Mouse (Mus musculus): ENCODE data around the gene Kmt5a.
A peak's percentile ranks its signal among the peaks of the same experiment; 100 is the strongest.

Kmt5a gene

GRCm38 (mm10) chr5:124445621-124446293 is 6.0 kb downstream of the Kmt5a start:
- DNase-seq (ENCODE audit: low spot score): peak; percentile 49

GRCm38 (mm10) chr5:124446301-124446881 is 6.7 kb downstream of the Kmt5a start:
- peak; percentile 67 for DNase-seq (ENCODE audit: low spot score)

- DNase-seq (ENCODE audit: low spot score): no peak
Observed at GRCm38 (mm10) chr5:124449494-124449893, 9.8 kb downstream of the Kmt5a start.

GRCm38 (mm10) chr5:124450051-124450450 is 10.3 kb downstream of the Kmt5a start:
- DNase-seq (ENCODE audit: low spot score): no peak

GRCm38 (mm10) chr5:124450641-124451340 is 11.1 kb downstream of the Kmt5a start:
- DNase-seq (ENCODE audit: low spot score): no peak

- peak; percentile 62 for DNase-seq (ENCODE audit: low spot score)
Observed at GRCm38 (mm10) chr5:124452494-124453228, 12.9 kb downstream of the Kmt5a start.

GRCm38 (mm10) chr5:124453339-124454081 is 13.8 kb downstream of the Kmt5a start:
- DNase-seq (ENCODE audit: low spot score): peak; percentile 81

GRCm38 (mm10) chr5:124454082-124454419 is 14.3 kb downstream of the Kmt5a start:
- no peak for DNase-seq (ENCODE audit: low spot score)

- DNase-seq (ENCODE audit: low spot score): no peak
Observed at GRCm38 (mm10) chr5:124456762-124457161, 17.0 kb downstream of the Kmt5a start.

GRCm38 (mm10) chr5:124460922-124461321 is 21.2 kb downstream of the Kmt5a start:
- peak; percentile 82 for DNase-seq (ENCODE audit: low spot score)

GRCm38 (mm10) chr5:124462297-124463025 is 22.7 kb downstream of the Kmt5a start:
- DNase-seq (ENCODE audit: low spot score): no peak

GRCm38 (mm10) chr5:124463462-124463861 is 23.7 kb downstream of the Kmt5a start:
- DNase-seq (ENCODE audit: low spot score): no peak

- DNase-seq (ENCODE audit: low spot score): no peak
Observed at GRCm38 (mm10) chr5:124464905-124465304, 25.2 kb downstream of the Kmt5a start.

GRCm38 (mm10) chr5:124467766-124468165 is 28.0 kb downstream of the Kmt5a start:
- DNase-seq (ENCODE audit: low spot score): no peak

GRCm38 (mm10) chr5:124468365-124468764 is 28.6 kb downstream of the Kmt5a start:
- no peak for DNase-seq (ENCODE audit: low spot score)

GRCm38 (mm10) chr5:124469486-124469885 is 29.8 kb downstream of the Kmt5a start:
- DNase-seq (ENCODE audit: low spot score): no peak

- DNase-seq (ENCODE audit: low spot score): no peak
Observed at GRCm38 (mm10) chr5:124470591-124471171, 31.0 kb downstream of the Kmt5a start.

- DNase-seq (ENCODE audit: low spot score): peak; percentile 70
Observed at GRCm38 (mm10) chr5:124478873-124479204, 39.1 kb downstream of the Kmt5a start.

- no peak for DNase-seq (ENCODE audit: low spot score)
Observed at GRCm38 (mm10) chr5:124480119-124480518, 40.4 kb downstream of the Kmt5a start.

GRCm38 (mm10) chr5:124481714-124482113 is 42.0 kb downstream of the Kmt5a start:
- DNase-seq (ENCODE audit: low spot score): no peak

- DNase-seq (ENCODE audit: low spot score): no peak
Observed at GRCm38 (mm10) chr5:124482436-124482965, 42.8 kb downstream of the Kmt5a start.

Measured in testis, postnatal 14 days (tissue).